Mouse (Mus musculus): ENCODE measurements at regions not wholly inside any gene's neighbourhood (a gene's known extent, or its start where the extent isn't known, plus 50 kb on each side); places are given as distances from the start of the nearest gene placed in this dataset.
A peak's percentile ranks its signal among the peaks of the same experiment; 100 is the strongest.

DNA sequence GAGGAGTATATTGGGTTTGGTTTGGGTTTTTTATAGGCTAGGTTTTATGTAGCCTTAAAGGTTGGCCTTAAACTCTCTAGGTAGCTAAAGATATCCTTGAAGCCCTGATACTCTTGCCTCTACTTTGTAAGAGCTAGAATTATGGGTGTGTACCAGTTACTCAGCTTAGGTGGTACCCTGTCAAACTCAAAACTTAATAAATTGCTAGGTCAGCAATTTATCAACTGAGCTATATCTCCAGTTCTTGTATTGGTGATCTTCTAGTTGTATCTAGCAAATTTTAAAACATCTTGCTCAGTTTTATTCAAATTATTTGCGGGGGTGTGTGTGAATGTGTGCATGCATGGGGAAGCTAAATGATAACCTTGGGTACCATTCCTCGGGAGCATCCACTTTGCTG lies 225.4 kb upstream of the Rnf32 start:
- ATAC-seq (ENCODE audit: low read depth) (no peak), DNase-seq (ENCODE audit: low spot score) (no peak)
- 76% methylated on average over 2 of the region's 2 CpGs for WGBS
- no peak overlapping the region for H3K4me2 ChIP-seq (ENCODE audit: low read depth, low read length)
- no peaks in the 10 kb centered on the region for H3K36me3 ChIP-seq (ENCODE audit: control insufficient read depth, insufficient read depth, low read length)
- H3K27ac ChIP-seq (replicated peaks; ENCODE audit: low read depth, low read length) = no peak overlapping the region
- no peak overlapping the region for H3K4me3 ChIP-seq (ENCODE audit: low read depth, low read length)
- no peak overlapping the region for H3K9ac ChIP-seq (ENCODE audit: low read depth, low read length)
- H3K27me3 ChIP-seq (replicated peaks; ENCODE audit: control insufficient read depth, insufficient read depth, low read length) = no peaks in the 10 kb centered on the region
- no peaks in the 10 kb centered on the region for H3K9me3 ChIP-seq (ENCODE audit: control insufficient read depth, low read length)
- H3K4me1 ChIP-seq (ENCODE audit: control insufficient read depth, insufficient read depth, low read length) = no peaks in the 10 kb centered on the region

DNA sequence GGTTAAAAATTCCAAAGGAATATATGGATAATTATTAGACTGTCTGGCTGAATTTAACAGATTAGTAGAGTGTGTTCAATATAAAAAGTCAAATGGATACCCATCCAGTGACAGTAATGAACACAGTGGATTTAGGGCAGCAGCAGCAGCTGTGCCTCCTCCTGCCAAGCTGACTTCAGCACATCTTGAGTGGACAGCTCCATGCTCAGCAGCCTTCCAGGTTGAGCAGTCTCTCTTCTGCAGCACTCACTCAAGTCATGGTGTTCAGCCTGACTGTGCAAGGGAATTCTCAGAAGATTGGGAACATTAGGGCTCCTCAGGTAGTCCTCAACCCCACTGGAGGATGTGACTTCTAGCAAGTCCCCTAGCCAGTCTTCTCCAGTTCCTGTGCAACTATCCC lies 240.8 kb upstream of the Rnf32 start:
- Histone ChIP-seq H3K9me3 (ENCODE audit: control insufficient read depth, low read length) (no peaks in the 10 kb centered on the region), H3K27me3 (replicated peaks; ENCODE audit: control insufficient read depth, insufficient read depth, low read length) (no peaks in the 10 kb centered on the region), H3K9ac (ENCODE audit: low read depth, low read length) (no peak overlapping the region)

DNA sequence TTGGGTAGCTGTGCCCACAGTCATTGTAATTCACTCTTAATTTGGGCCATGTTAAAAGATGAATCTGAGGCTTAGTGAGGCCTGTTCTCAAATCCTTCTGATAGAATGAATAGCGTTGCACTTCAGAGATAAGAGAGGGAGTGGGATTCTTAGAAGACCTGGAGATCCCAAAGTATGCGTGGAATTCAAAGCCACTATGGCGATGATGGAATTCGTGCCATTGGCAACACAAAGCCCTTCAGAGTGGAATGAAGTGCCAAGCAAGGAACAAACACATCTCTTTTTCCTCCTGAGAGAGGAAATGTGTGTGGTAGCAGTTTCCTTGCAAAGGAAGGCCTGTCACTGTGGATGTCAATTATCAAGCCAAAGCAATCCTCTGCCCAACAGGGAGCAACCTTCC lies 248.3 kb upstream of the Rnf32 start:
- no peaks in the 10 kb centered on the region for H3K9me3 ChIP-seq (ENCODE audit: control insufficient read depth, low read length)
- H3K9ac ChIP-seq (ENCODE audit: low read depth, low read length) = no peak overlapping the region
- no peak overlapping the region for H3K4me3 ChIP-seq (ENCODE audit: low read depth, low read length)
- H3K4me1 ChIP-seq (ENCODE audit: control insufficient read depth, insufficient read depth, low read length) = no peaks in the 10 kb centered on the region
- no peak overlapping the region for H3K27ac ChIP-seq (replicated peaks; ENCODE audit: low read depth, low read length)
- no peaks in the 10 kb centered on the region for H3K27me3 ChIP-seq (replicated peaks; ENCODE audit: control insufficient read depth, insufficient read depth, low read length)
- no peak overlapping the region for H3K4me2 ChIP-seq (ENCODE audit: low read depth, low read length)
- ATAC-seq (ENCODE audit: low read depth) (no peak), DNase-seq (ENCODE audit: low spot score) (no peak)
- WGBS = 62% methylated on average over 4 of the region's 4 CpGs
- no peaks in the 10 kb centered on the region for H3K36me3 ChIP-seq (ENCODE audit: control insufficient read depth, insufficient read depth, low read length)

More for the DNA sequence above, 240.8 kb upstream of the Rnf32 start:
- Histone ChIP-seq H3K36me3 (ENCODE audit: control insufficient read depth, insufficient read depth, low read length) (no peaks in the 10 kb centered on the region), H3K4me2 (ENCODE audit: low read depth, low read length) (no peak overlapping the region), H3K4me1 (ENCODE audit: control insufficient read depth, insufficient read depth, low read length) (no peaks in the 10 kb centered on the region), H3K27ac (replicated peaks; ENCODE audit: low read depth, low read length) (no peak overlapping the region), H3K4me3 (ENCODE audit: low read depth, low read length) (no peak overlapping the region)
- ATAC-seq (ENCODE audit: low read depth) (no peak), DNase-seq (ENCODE audit: low spot score) (peak; percentile 72)

DNA sequence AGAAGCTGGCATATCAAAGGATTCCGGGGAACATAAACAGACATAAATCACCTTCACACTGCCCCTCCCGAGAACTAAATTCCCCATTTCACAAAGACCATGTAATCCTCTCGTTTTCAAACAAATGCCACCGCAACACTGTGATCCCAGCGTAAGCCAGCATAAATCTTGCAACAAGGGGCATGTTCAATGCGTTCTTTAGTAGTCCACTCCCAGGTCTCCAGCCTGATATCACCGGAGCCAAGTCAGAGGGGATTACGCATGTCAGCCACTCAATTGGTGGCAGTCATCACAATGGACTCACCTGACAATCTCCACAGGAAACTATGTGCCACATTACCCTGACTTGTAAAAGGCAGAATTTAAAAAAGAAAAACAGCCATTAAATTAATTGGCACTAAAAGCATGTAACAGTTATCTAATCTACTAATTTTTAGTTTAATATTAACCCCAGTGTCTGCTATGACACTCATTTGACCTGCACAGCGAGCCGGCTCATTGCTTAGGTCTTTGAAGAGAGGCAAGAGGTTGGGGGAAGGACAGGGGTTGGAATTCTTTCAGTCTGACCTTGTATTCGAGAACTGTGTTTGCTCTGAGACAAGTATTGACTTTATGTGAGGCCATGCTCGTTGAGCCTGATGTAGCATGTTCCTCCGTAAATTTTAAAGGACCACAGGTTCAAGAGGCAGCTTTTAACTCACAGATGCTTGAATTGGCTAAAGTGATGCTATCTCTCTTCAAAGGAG lies 252.0 kb upstream of the Rnf32 start:
- no peaks in the 10 kb centered on the region for H3K27me3 ChIP-seq (replicated peaks; ENCODE audit: control insufficient read depth, insufficient read depth, low read length)
- no peaks in the 10 kb centered on the region for H3K9me3 ChIP-seq (ENCODE audit: control insufficient read depth, low read length)
- no peak overlapping the region for H3K9ac ChIP-seq (ENCODE audit: low read depth, low read length)
- no peak for ATAC-seq (ENCODE audit: low read depth)
- H3K4me1 ChIP-seq (ENCODE audit: control insufficient read depth, insufficient read depth, low read length) = no peaks in the 10 kb centered on the region
- H3K27ac ChIP-seq (replicated peaks; ENCODE audit: low read depth, low read length) = no peak overlapping the region
- 62% methylated on average over 13 of the region's 13 CpGs for WGBS
- no peaks in the 10 kb centered on the region for H3K36me3 ChIP-seq (ENCODE audit: control insufficient read depth, insufficient read depth, low read length)
- no peak overlapping the region for H3K4me3 ChIP-seq (ENCODE audit: low read depth, low read length)
- H3K4me2 ChIP-seq (ENCODE audit: low read depth, low read length) = no peak overlapping the region
- DNase-seq (ENCODE audit: low spot score) = no peak

DNA sequence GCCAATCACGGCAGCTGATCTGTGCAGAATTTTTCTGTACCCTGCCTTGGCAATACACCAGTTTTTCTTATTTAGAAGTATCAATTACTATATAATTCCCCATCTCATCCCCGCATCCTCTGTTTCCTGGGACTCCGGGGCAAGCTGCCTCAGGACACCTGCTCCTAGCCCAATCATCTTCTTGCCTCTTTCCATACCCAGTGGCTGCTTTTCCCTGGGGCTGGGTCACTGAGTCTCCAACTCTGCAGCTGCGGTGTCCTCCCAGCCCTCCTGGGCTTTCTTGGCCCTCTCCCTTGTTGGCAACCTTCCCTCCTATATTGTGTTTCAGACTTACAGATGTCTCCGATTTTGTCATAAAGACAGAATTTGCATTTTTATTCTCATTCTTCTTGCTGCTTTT lies 254.8 kb upstream of the Rnf32 start:
- 0 out of 2 replicates have a peak, but pooled peaks have one; percentile 62 for ATAC-seq (ENCODE audit: low read depth)

DNA sequence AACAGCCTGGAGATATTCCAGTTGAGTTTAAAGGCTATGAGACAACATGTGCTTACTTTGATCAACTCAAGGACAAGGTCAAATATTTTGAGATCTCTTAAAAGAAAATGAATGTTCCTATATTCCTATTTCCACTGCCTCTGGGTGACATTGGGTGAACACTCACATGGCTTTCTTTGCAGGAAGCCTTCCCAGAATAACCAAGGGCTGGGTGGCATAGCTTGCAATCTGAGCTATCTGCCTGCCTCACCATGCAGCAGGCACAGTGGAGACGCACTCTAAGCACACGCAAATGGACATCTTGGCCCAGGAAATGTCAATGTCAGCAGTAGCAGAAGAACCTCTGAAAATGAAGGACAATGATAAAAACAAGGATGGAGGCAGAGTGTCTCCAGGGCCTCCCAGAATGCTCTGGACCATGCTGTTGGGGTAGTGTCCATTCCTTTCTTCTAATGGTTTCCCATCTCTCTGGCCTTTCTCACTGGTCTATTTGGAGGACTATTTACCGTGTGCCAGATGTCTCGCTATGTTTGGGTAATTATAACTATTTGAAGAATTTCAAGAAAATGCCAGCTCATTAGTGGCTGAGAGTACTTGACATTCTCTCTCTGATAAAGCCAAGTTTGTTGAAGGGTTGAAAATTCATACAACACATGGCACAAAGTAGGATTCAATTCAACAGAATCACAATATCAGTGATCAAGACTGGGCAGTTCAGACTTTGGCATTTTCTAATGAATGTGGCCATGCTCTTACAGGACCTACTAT lies 276.3 kb upstream of the Rnf32 start:
- H3K4me2 ChIP-seq (ENCODE audit: low read depth, low read length) = no peak overlapping the region
- ATAC-seq (ENCODE audit: low read depth) = no peak
- no peaks in the 10 kb centered on the region for H3K4me1 ChIP-seq (ENCODE audit: control insufficient read depth, insufficient read depth, low read length)
- no peak overlapping the region for H3K9ac ChIP-seq (ENCODE audit: low read depth, low read length)
- H3K36me3 ChIP-seq (ENCODE audit: control insufficient read depth, insufficient read depth, low read length) = no peaks in the 10 kb centered on the region
- 85% methylated on average over 4 of the region's 4 CpGs for WGBS
- no peaks in the 10 kb centered on the region for H3K9me3 ChIP-seq (ENCODE audit: control insufficient read depth, low read length)
- H3K27ac ChIP-seq (replicated peaks; ENCODE audit: low read depth, low read length) = no peak overlapping the region
- no peaks in the 10 kb centered on the region for H3K27me3 ChIP-seq (replicated peaks; ENCODE audit: control insufficient read depth, insufficient read depth, low read length)
- no peak for DNase-seq (ENCODE audit: low spot score)
- no peak overlapping the region for H3K4me3 ChIP-seq (ENCODE audit: low read depth, low read length)

More for the DNA sequence above, 254.8 kb upstream of the Rnf32 start:
- peak; percentile 32 for DNase-seq (ENCODE audit: low spot score)
- Histone ChIP-seq H3K4me3 (ENCODE audit: low read depth, low read length) (no peak overlapping the region), H3K9ac (ENCODE audit: low read depth, low read length) (no peak overlapping the region), H3K27me3 (replicated peaks; ENCODE audit: control insufficient read depth, insufficient read depth, low read length) (no peaks in the 10 kb centered on the region), H3K36me3 (ENCODE audit: control insufficient read depth, insufficient read depth, low read length) (no peaks in the 10 kb centered on the region), H3K27ac (replicated peaks; ENCODE audit: low read depth, low read length) (no peak overlapping the region), H3K4me1 (ENCODE audit: control insufficient read depth, insufficient read depth, low read length) (no peaks in the 10 kb centered on the region), H3K9me3 (ENCODE audit: control insufficient read depth, low read length) (no peaks in the 10 kb centered on the region), H3K4me2 (ENCODE audit: low read depth, low read length) (no peak overlapping the region)
- 57% methylated on average over 5 of the region's 5 CpGs for WGBS

DNA sequence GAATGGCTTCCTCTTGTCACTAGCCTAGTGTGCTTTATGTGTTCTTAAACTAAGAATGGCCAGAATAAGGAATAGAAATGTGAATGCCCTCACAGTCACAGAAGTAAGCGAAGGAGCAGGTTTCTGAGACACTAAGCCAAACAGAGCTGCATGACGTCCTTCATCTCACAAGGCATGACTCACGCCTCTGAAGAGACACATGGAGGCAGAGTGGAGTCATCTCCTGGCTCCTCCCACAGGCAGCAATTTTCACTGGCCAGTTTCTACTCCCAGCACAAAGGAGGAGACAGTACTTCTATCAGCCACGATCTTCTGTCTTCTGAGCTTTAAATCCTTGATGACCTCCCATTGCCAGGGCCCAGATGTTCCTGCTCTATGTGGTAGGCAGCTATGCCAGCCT lies 291.3 kb upstream of the Rnf32 start:
- ATAC-seq (ENCODE audit: low read depth) (no peak), DNase-seq (ENCODE audit: low spot score) (no peak)
- 53% methylated on average over 4 of the region's 4 CpGs for WGBS
- Histone ChIP-seq H3K9me3 (ENCODE audit: control insufficient read depth, low read length) (no peaks in the 10 kb centered on the region), H3K27ac (replicated peaks; ENCODE audit: low read depth, low read length) (no peak overlapping the region), H3K4me1 (ENCODE audit: control insufficient read depth, insufficient read depth, low read length) (no peaks in the 10 kb centered on the region), H3K4me2 (ENCODE audit: low read depth, low read length) (no peak overlapping the region), H3K4me3 (ENCODE audit: low read depth, low read length) (no peak overlapping the region), H3K9ac (ENCODE audit: low read depth, low read length) (no peak overlapping the region), H3K36me3 (ENCODE audit: control insufficient read depth, insufficient read depth, low read length) (no peaks in the 10 kb centered on the region), H3K27me3 (replicated peaks; ENCODE audit: control insufficient read depth, insufficient read depth, low read length) (no peaks in the 10 kb centered on the region)

DNA sequence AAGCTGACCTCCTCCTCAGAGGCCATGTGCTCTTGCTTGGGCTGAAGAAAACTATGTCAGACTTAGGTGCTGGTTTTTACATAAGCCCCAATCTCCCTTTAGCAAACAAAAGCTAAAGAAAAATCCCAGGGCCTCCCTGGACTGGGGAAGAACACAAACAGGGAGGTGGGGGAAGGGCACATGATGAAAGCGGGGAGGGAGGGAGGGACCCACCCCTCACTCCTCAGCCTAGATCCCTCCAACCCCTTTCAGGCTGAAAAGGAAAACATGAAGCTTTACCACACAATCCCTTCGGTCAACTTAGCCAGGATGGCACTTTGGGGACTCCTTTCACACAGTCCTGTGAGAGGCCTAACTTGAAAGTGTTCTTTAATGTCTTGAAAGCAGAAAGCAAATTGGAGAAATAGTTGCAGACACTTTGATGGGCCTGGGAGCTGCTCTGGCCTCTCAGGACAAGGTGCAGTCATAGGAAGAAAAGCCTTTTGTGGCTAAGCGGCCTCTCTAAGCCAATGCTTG lies 291.9 kb upstream of the Rnf32 start:
- H3K9me3 ChIP-seq (ENCODE audit: control insufficient read depth, low read length) = no peaks in the 10 kb centered on the region
- no peak overlapping the region for H3K4me3 ChIP-seq (ENCODE audit: low read depth, low read length)
- H3K4me1 ChIP-seq (ENCODE audit: control insufficient read depth, insufficient read depth, low read length) = no peaks in the 10 kb centered on the region
- H3K27me3 ChIP-seq (replicated peaks; ENCODE audit: control insufficient read depth, insufficient read depth, low read length) = no peaks in the 10 kb centered on the region
- WGBS = 35% methylated on average over 3 of the region's 3 CpGs
- ATAC-seq (ENCODE audit: low read depth) = no peak
- H3K9ac ChIP-seq (ENCODE audit: low read depth, low read length) = no peak overlapping the region
- peak; percentile 4 for DNase-seq (ENCODE audit: low spot score)
- H3K4me2 ChIP-seq (ENCODE audit: low read depth, low read length) = no peak overlapping the region
- no peak overlapping the region for H3K27ac ChIP-seq (replicated peaks; ENCODE audit: low read depth, low read length)
- H3K36me3 ChIP-seq (ENCODE audit: control insufficient read depth, insufficient read depth, low read length) = no peaks in the 10 kb centered on the region

Data from embryonic facial prominence, embryonic 14.5 days (tissue).